Mouse (Mus musculus) midbrain, embryonic 11.5 days (tissue): ENCODE measurements at regions not wholly inside any gene's neighbourhood (a gene's known extent, or its start where the extent isn't known, plus 50 kb on each side); places are given as distances from the start of the nearest gene placed in this dataset.

Experiments used
- ATAC-seq: fragments of 200-750 bp; cut with Nextera tagmentation; 2 replicates; pipeline ENCODE4 v1.8.0; 2017; ENCODE audit warnings: moderate TSS enrichment, moderate library complexity; ENCODE audit not compliant: low FRiP score
- DNase-seq: peaks from one replicate; pipeline ENCODE4 v3.0.0; 2015; ENCODE audit warnings: low spot score; ENCODE audit errors: missing footprints
- H3K27ac ChIP-seq: fragments of 300-500 bp; sonication (generic); 2 replicates; pipeline ENCODE4 v1.5.1; 2014; ENCODE audit warnings: low read depth, low read length
- H3K27me3 ChIP-seq: fragments of 300-500 bp; sonication (generic); 2 replicates; pipeline ENCODE4 v1.6.1; 2014; ENCODE audit warnings: mild to moderate bottlenecking, low read length, moderate library complexity, mixed read lengths; ENCODE audit not compliant: control insufficient read depth, insufficient read depth
- H3K36me3 ChIP-seq: fragments of 300-500 bp; sonication (generic); 2 replicates; pipeline ENCODE4 v1.6.1; 2014; ENCODE audit warnings: mild to moderate bottlenecking, low read length, moderate library complexity, mixed read lengths; ENCODE audit not compliant: control insufficient read depth, insufficient read depth
- H3K4me1 ChIP-seq: fragments of 300-500 bp; sonication (generic); 2 replicates; pipeline ENCODE4 v1.6.1; 2014; ENCODE audit warnings: low read length; ENCODE audit not compliant: control insufficient read depth, insufficient read depth
- H3K4me2 ChIP-seq: fragments of 300-500 bp; sonication (generic); 2 replicates; pipeline ENCODE4 v1.6.1; 2014; ENCODE audit warnings: mild to moderate bottlenecking, moderate library complexity
- H3K4me3 ChIP-seq: fragments of 300-500 bp; sonication (generic); 2 replicates; pipeline ENCODE4 v1.5.1; 2014; ENCODE audit warnings: low read depth, low read length
- H3K9ac ChIP-seq: fragments of 300-500 bp; sonication (generic); 2 replicates; pipeline ENCODE4 v1.6.1; 2014; ENCODE audit warnings: low read length
- H3K9me3 ChIP-seq: fragments of 300-500 bp; sonication (generic); 2 replicates; pipeline ENCODE4 v1.6.1; 2016; ENCODE audit warnings: low read length; ENCODE audit not compliant: control insufficient read depth
- WGBS: fragments of 180-500 bp; shearing (Covaris S2); extraction: QIAGEN DNeasy Blood & Tissue Kit; methylation state at CpG from one replicate; pipeline ENCODE4 v1.1.7; 2014; 5-methylcytosine and 5-hydroxymethylcytosine counted together

GRCm38 (mm10) chr5:12080191-12080590 is 162.3 kb downstream of the 4933402N22Rik start:
- Histone ChIP-seq H3K4me1 (no peaks in the 10 kb centered on the region), H3K4me2 (no peak overlapping the region), H3K4me3 (no peak overlapping the region), H3K36me3 (no peaks in the 10 kb centered on the region), H3K9me3 (no peaks in the 10 kb centered on the region), H3K27me3 (no peaks in the 10 kb centered on the region), H3K27ac (no peak overlapping the region), H3K9ac (no peak overlapping the region)
- ATAC-seq (no peak), DNase-seq (no peak)
- WGBS, result 86% methylated on average over 1 of the region's 1 CpGs

GRCm38 (mm10) chr5:12093680-12094079 is 175.8 kb downstream of the 4933402N22Rik start:
- Histone ChIP-seq H3K4me2 (no peak overlapping the region), H3K27me3 (no peaks in the 10 kb centered on the region), H3K4me1 (no peaks in the 10 kb centered on the region), H3K9me3 (no peaks in the 10 kb centered on the region; the same call in 1 of the 2 replicates), H3K9ac (no peak overlapping the region), H3K27ac (no peak overlapping the region), H3K4me3 (no peak overlapping the region), H3K36me3 (no peaks in the 10 kb centered on the region)
- ATAC-seq (no peak), DNase-seq (no peak)
- WGBS, result 76% methylated on average over 1 of the region's 1 CpGs

- 83% methylated on average over 5 of the region's 5 CpGs for WGBS
- DNase-seq (no peak), ATAC-seq (no peak)
- Histone ChIP-seq H3K27ac (no peak overlapping the region), H3K4me3 (no peak overlapping the region), H3K9ac (no peak overlapping the region), H3K27me3 (no peaks in the 10 kb centered on the region), H3K36me3 (no peaks in the 10 kb centered on the region), H3K4me1 (no peaks in the 10 kb centered on the region), H3K9me3 (no peaks in the 10 kb centered on the region), H3K4me2 (no peak overlapping the region)
These were observed 198.9 kb downstream of the 4933402N22Rik start for GRCm38 (mm10) chr5:12116587-12117354.

GRCm38 (mm10) chr5:12124935-12125334 is 207.1 kb downstream of the 4933402N22Rik start:
- ATAC-seq, result no peak
- Histone ChIP-seq H3K4me1 (no peaks in the 10 kb centered on the region), H3K9ac (no peak overlapping the region), H3K4me2 (no peak overlapping the region), H3K4me3 (no peak overlapping the region), H3K27ac (no peak overlapping the region), H3K36me3 (no peaks in the 10 kb centered on the region), H3K27me3 (no peaks in the 10 kb centered on the region), H3K9me3 (no peaks in the 10 kb centered on the region)
- DNase-seq, result no peak
- WGBS, result 90% methylated on average over 5 of the region's 5 CpGs

GRCm38 (mm10) chr5:12127484-12128265 is 209.8 kb downstream of the 4933402N22Rik start:
- no peaks in the 10 kb centered on the region for H3K27me3 ChIP-seq
- no peak for ATAC-seq
- H3K4me2 ChIP-seq, result no peak overlapping the region
- H3K36me3 ChIP-seq, result no peaks in the 10 kb centered on the region
- no peaks in the 10 kb centered on the region for H3K4me1 ChIP-seq
- H3K27ac ChIP-seq, result no peak overlapping the region
- H3K9me3 ChIP-seq, result no peaks in the 10 kb centered on the region
- no peak for DNase-seq
- H3K4me3 ChIP-seq, result no peak overlapping the region
- WGBS, result 87% methylated on average over 4 of the region's 4 CpGs
- H3K9ac ChIP-seq, result no peak overlapping the region

GRCm38 (mm10) chr5:12138961-12139360 is 221.1 kb downstream of the 4933402N22Rik start:
- no peak overlapping the region for H3K27ac ChIP-seq
- no peak overlapping the region for H3K9ac ChIP-seq
- H3K27me3 ChIP-seq, result no peaks in the 10 kb centered on the region
- H3K9me3 ChIP-seq, result no peaks in the 10 kb centered on the region
- no peak overlapping the region for H3K4me2 ChIP-seq
- ATAC-seq (peak; percentile 52; the same call in 1 of the 2 replicates), DNase-seq (no peak)
- no peak overlapping the region for H3K4me3 ChIP-seq
- H3K36me3 ChIP-seq, result no peaks in the 10 kb centered on the region
- H3K4me1 ChIP-seq, result no peaks in the 10 kb centered on the region

GRCm38 (mm10) chr5:12153295-12153694 is 229.9 kb upstream of the Sema3d start:
- no peaks in the 10 kb centered on the region for H3K9me3 ChIP-seq
- H3K27me3 ChIP-seq, result no peaks in the 10 kb centered on the region
- H3K36me3 ChIP-seq, result no peaks in the 10 kb centered on the region
- no peak for DNase-seq
- WGBS, result 71% methylated on average over 4 of the region's 4 CpGs
- no peaks in the 10 kb centered on the region for H3K4me1 ChIP-seq
- H3K4me3 ChIP-seq, result no peak overlapping the region
- H3K4me2 ChIP-seq, result no peak overlapping the region
- no peak for ATAC-seq
- H3K9ac ChIP-seq, result no peak overlapping the region
- H3K27ac ChIP-seq, result no peak overlapping the region

- no peak for ATAC-seq
- WGBS, result 60% methylated on average over 3 of the region's 3 CpGs
These were observed 228.6 kb upstream of the Sema3d start for GRCm38 (mm10) chr5:12154551-12155091.

GRCm38 (mm10) chr5:12191681-12192080 is 191.5 kb upstream of the Sema3d start:
- Histone ChIP-seq H3K27ac (no peak overlapping the region), H3K4me3 (no peak overlapping the region), H3K4me1 (no peaks in the 10 kb centered on the region), H3K9ac (no peak overlapping the region), H3K9me3 (no peaks in the 10 kb centered on the region), H3K27me3 (no peaks in the 10 kb centered on the region), H3K4me2 (no peak overlapping the region), H3K36me3 (no peaks in the 10 kb centered on the region)
- DNase-seq, result no peak
- ATAC-seq, result no peak
- WGBS, result 79% methylated on average over 1 of the region's 1 CpGs

More at GRCm38 (mm10) chr5:12154551-12155091, 228.6 kb upstream of the Sema3d start:
- Histone ChIP-seq H3K9ac (no peak overlapping the region), H3K4me1 (no peaks in the 10 kb centered on the region), H3K27ac (no peak overlapping the region), H3K4me3 (no peak overlapping the region), H3K36me3 (no peaks in the 10 kb centered on the region), H3K9me3 (no peaks in the 10 kb centered on the region), H3K27me3 (no peaks in the 10 kb centered on the region), H3K4me2 (no peak overlapping the region)
- DNase-seq, result no peak
